ENCODE assay signal across 15 mouse cellular contexts in the genomic region with DNA sequence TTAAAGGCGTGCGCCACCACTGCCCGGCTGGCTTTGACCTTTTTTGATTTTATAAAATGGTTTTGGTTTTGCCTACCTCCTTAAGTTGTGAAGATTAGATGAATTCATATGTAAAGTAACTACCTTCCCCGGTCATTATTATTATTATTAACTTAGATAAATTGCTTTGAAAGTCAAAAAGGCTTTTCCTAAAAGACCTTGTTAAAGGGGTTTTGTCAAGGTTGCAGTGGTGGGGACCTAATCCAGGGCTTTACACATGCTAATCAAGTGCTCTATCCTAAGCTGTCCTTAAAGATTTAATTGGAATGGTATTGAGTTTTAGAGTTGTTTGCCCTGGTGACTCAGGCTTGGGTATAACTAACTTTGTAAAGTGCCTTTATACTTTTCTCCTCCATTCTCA.
DNase-seq lines count a peak whose midpoint lies in the region.
"Had no signal": no experiment of that assay in that cellular context is flagged by ENCODE, and none has a peak within 500 bp of the region (broad histone marks: within the 10 kb centered on the region; RNA-seq: fewer than 3 reads in every experiment).

No protein-coding gene starts in this region.

- peak; percentile 95 for DNase-seq in ES-CJ7 (ENCODE audit: low read depth, low spot score)
- DNase-seq in R1 (ENCODE audit: low read depth, low spot score): peak; percentile 95
- DNase-seq in ZHBTc4 (ENCODE audit: low read depth, low spot score): peak; percentile 94
- no peak for DNase-seq in thymus, postnatal 10 days (ENCODE audit: low spot score in 2 of 2)
- DNase-seq in urinary bladder, postnatal 14 days (ENCODE audit: low spot score): no peak
- DNase-seq: adrenal gland, adult 2 months; adrenal gland, postnatal 10 days; adrenal gland, postnatal 25 days; B cell, adult 2 months; cerebellum, adult 11-12 months; cerebellum, adult 2 months; cerebellum, adult 9-10 months; cerebellum, postnatal 10 days; cerebellum, postnatal 25 days; forebrain, postnatal 0 days had no signal

Comparison
In these comparisons a context has a peak if more than half of its experiments do, and no peak if none do; other contexts are left out.
1. DNase-seq: peak in ES-CJ7 (single experiment), R1 (single experiment) and ZHBTc4 (single experiment); none in thymus, postnatal 10 days (0 of 2) and urinary bladder, postnatal 14 days (single experiment).